In genomic region chr7:81772786-81773539, GRCm38 (mm10) we compare ENCODE assay signal across 14 mouse cellular contexts. TPM values are rescaled to one million over a fixed set of nuclear protein-coding genes. Genes with fewer than 3 reads are reported as not detected.
DNase-seq lines count a peak whose midpoint lies in the region; ATAC-seq lines count a peak whose summit lies in the region.
"Had no signal": no experiment of that assay in that cellular context is flagged by ENCODE, and none has a peak within 500 bp of the region (broad histone marks: within the 10 kb centered on the region; RNA-seq: fewer than 3 reads in every experiment).

No protein-coding gene starts in this region.

- no peak overlapping the region for H3K4me2 ChIP-seq in midbrain, embryonic 14.5 days (ENCODE audit: low read length)
- H3K4me2 ChIP-seq: hindbrain, embryonic 15.5 days; lung, embryonic 14.5 days had no signal

- WGBS in heart, embryonic 10.5 days: 66% methylated on average over 10 of the region's 10 CpGs
- WGBS in midbrain, embryonic 14.5 days: 81% methylated on average over 10 of the region's 10 CpGs

- H3K4me3 ChIP-seq in heart, embryonic 10.5 days: no peak overlapping the region
- H3K4me3 ChIP-seq in midbrain, embryonic 14.5 days (replicated peaks; ENCODE audit: low read depth, low read length): no peak overlapping the region
- H3K4me3 ChIP-seq: hindbrain, embryonic 15.5 days; midbrain, embryonic 10.5 days had no signal

- peaks cover 8% of the 10 kb centered on the region; the same call in 1 of the 2 replicates for H3K36me3 ChIP-seq in heart, embryonic 10.5 days
- H3K36me3 ChIP-seq in midbrain, embryonic 14.5 days (ENCODE audit: control insufficient read depth, insufficient read depth, low read length): no peaks in the 10 kb centered on the region

- H3K27me3 ChIP-seq in heart, embryonic 10.5 days (ENCODE audit: insufficient read depth, poor library complexity, severe bottlenecking): no peaks in the 10 kb centered on the region
- no peaks in the 10 kb centered on the region for H3K27me3 ChIP-seq in midbrain, embryonic 14.5 days (ENCODE audit: control insufficient read depth, insufficient read depth, low read length)
- H3K27me3 ChIP-seq: hindbrain, embryonic 15.5 days had no signal

- 0 out of 2 replicates have a peak overlapping the region, but pooled peaks have one; percentile 29 for H3K27ac ChIP-seq in heart, embryonic 10.5 days
- no peak overlapping the region for H3K27ac ChIP-seq in midbrain, embryonic 14.5 days (replicated peaks; ENCODE audit: low read depth, low read length)
- H3K27ac ChIP-seq: hindbrain, embryonic 15.5 days; midbrain, embryonic 10.5 days had no signal

- H3K4me1 ChIP-seq in heart, embryonic 10.5 days: peaks cover 8% of the 10 kb centered on the region
- no peaks in the 10 kb centered on the region for H3K4me1 ChIP-seq in midbrain, embryonic 14.5 days (ENCODE audit: control insufficient read depth, insufficient read depth, low read length)
- H3K4me1 ChIP-seq: hindbrain, embryonic 15.5 days; midbrain, embryonic 10.5 days had no signal

- no peak overlapping the region for H3K9ac ChIP-seq in midbrain, embryonic 14.5 days (replicated peaks; ENCODE audit: low read length)
- H3K9ac ChIP-seq: hindbrain, embryonic 15.5 days; lung, embryonic 14.5 days had no signal

- 0 out of 2 replicates have a peak, but pooled peaks have one; percentile 25 for ATAC-seq in common myeloid progenitor, adult 5-6 weeks (replicated peaks; ENCODE audit: low read depth, poor library complexity, severe bottlenecking)
- no peak for ATAC-seq in activated CD4-positive, CD25-positive, alpha-beta regulatory T cell, adult 4 months
- no peak for ATAC-seq in midbrain, embryonic 14.5 days (ENCODE audit: low FRiP score, low TSS enrichment)

- no peak for DNase-seq in heart, embryonic 10.5 days (ENCODE audit: low spot score)
- no peak for DNase-seq in heart, adult 18-20 months
- peak; percentile 32 for DNase-seq in right cerebral cortex, postnatal 14 days
- no peak for DNase-seq in right cerebral cortex, adult 18-20 months
- peak; percentile 16 for DNase-seq in telencephalon, adult 2 months (ENCODE audit: low read depth, low spot score)
- no peak for DNase-seq in midbrain, embryonic 14.5 days
- DNase-seq: cerebellum, adult 9-11 months; liver; lung, embryonic 14.5 days; thymus, postnatal 36 days had no signal

- H3K9me3 ChIP-seq in heart, embryonic 10.5 days: no peaks in the 10 kb centered on the region
- H3K9me3 ChIP-seq in midbrain, embryonic 14.5 days (ENCODE audit: control insufficient read depth, low read length): no peaks in the 10 kb centered on the region
- H3K9me3 ChIP-seq: hindbrain, embryonic 15.5 days; midbrain, embryonic 10.5 days had no signal

RNA-seq across cellular contexts. Expression of gene Ramac, which starts 10.2 kb away (rescaled TPM):
- 78.3 and 102 TPM in 2 replicates for polyA plus RNA-seq in heart, embryonic 10.5 days (2016; fragmentation: Nextera tagmentation; extraction: Ambion mirVana)
- total RNA-seq in heart, adult 18-20 months (2021): 10 to 100 TPM; 22.8 to 26.8 TPM
- 81.4 and 86.9 TPM in 2 replicates for total RNA-seq in common myeloid progenitor, adult 5-6 weeks (2017)
- polyA plus RNA-seq in activated CD4-positive, CD25-positive, alpha-beta regulatory T cell, adult 4 months (2017; shearing (Covaris generic)): 100 to 1,000 TPM; 159 to 170 TPM
- 151 and 157 TPM in 2 replicates for polyA plus RNA-seq in midbrain, embryonic 14.5 days (2014; fragmentation: Nextera tagmentation; extraction: Ambion mirVana)

RNA-seq across cellular contexts. Expression of gene 3110040N11Rik, which starts 16.3 kb away (rescaled TPM):
- polyA plus RNA-seq in heart, embryonic 10.5 days (2016; fragmentation: Nextera tagmentation; extraction: Ambion mirVana): 47.5 and 50.6 TPM in 2 replicates
- 10 to 100 TPM; 27.6 to 32.3 TPM for total RNA-seq in heart, adult 18-20 months (2021)
- 79.2 and 93.8 TPM in 2 replicates for total RNA-seq in common myeloid progenitor, adult 5-6 weeks (2017)
- polyA plus RNA-seq in activated CD4-positive, CD25-positive, alpha-beta regulatory T cell, adult 4 months (2017; shearing (Covaris generic)): 10 to 100 TPM; 71.6 to 82.9 TPM
- 48.8 and 57.5 TPM in 2 replicates for polyA plus RNA-seq in midbrain, embryonic 14.5 days (2014; fragmentation: Nextera tagmentation; extraction: Ambion mirVana)

RNA-seq across cellular contexts. Expression of gene Btbd1, which starts 56.3 kb away (rescaled TPM):
- 75.2 and 81.1 TPM in 2 replicates for polyA plus RNA-seq in heart, embryonic 10.5 days (2016; fragmentation: Nextera tagmentation; extraction: Ambion mirVana)
- 100 to 1,000 TPM; 134 to 141 TPM for total RNA-seq in heart, adult 18-20 months (2021)
- 99.7 and 120 TPM in 2 replicates for total RNA-seq in common myeloid progenitor, adult 5-6 weeks (2017)
- polyA plus RNA-seq in activated CD4-positive, CD25-positive, alpha-beta regulatory T cell, adult 4 months (2017; shearing (Covaris generic)): 10 to 100 TPM; 13.4 to 23.6 TPM
- polyA plus RNA-seq in midbrain, embryonic 14.5 days (2014; fragmentation: Nextera tagmentation; extraction: Ambion mirVana): 87.9 and 134 TPM in 2 replicates

Comparison
In these comparisons a context has a peak if more than half of its experiments do, and no peak if none do; other contexts are left out.
1. DNase-seq: peak in right cerebral cortex, postnatal 14 days (single experiment) and telencephalon, adult 2 months (single experiment); none in heart, embryonic 10.5 days (single experiment), heart, adult 18-20 months (0 of 2), right cerebral cortex, adult 18-20 months (single experiment) and midbrain, embryonic 14.5 days (single experiment).